Mouse (Mus musculus) T-helper 1 cell (primary cell): ENCODE data around the gene Upf1.

Experiments used
- in situ Hi-C: fragments of 300-600 bp; cut with MboI, MseI; formaldehyde crosslinking; loops from one replicate; pipeline ENCODE4 v1.15.1; 2025; ENCODE audit warnings: high pct_unique_total_duplicates

Upf1 gene

DNA sequence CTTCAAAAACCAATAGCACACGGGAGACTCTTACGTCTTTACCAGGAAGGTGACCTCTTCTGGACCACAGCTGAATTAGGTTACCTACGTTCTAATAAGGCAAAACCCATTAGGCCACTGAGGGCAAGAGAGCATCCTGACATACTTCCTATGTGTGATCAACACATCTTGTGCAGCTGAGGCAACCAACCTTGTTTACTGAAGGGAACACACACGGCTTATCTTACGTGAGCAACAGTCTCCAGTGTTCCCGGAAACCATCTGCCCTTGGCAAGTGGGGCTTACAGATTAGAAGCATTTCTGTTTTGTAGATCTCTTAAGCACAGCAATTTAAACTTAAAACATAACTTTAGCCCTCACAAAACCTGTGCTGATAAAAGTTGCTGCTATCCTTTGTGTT is 25.6 kb downstream of the Upf1 start:
- in situ Hi-C loops, result no loop called here

DNA sequence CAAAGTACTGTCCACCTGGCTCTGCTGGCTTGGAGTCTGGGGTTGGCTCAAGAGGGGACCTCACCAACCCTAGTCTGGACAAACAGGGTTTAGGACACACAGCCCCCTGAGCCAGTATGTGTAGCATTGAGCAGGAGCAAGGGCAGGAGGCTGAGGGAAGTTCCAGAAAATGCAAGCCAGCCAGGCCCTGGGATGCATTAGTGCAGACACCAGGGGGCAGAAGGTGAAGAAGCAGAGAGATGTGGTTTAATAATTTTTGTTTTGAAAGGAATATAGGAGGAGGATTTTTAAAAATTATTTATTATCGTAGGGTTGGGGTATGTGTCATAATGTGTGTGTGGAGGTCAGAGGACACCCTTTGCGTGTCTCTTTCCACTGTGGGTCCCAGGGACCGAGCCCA is 29.4 kb downstream of the Upf1 start:
- in situ Hi-C loops, result no loop called here

GRCm38 (mm10) chr8:70317872-70318271 is 35.2 kb downstream of the Upf1 start:
- in situ Hi-C loops, result no loop called here

GRCm38 (mm10) chr8:70316511-70317504 is 36.3 kb downstream of the Upf1 start:
- in situ Hi-C loops, result no loop called here

- in situ Hi-C loops, result no loop called here
Measured at GRCm38 (mm10) chr8:70315624-70316510, 37.2 kb downstream of the Upf1 start, which contains the start of gene Cers1. Gene Cers1 (plus strand): TSS chr8:70315775.

DNA sequence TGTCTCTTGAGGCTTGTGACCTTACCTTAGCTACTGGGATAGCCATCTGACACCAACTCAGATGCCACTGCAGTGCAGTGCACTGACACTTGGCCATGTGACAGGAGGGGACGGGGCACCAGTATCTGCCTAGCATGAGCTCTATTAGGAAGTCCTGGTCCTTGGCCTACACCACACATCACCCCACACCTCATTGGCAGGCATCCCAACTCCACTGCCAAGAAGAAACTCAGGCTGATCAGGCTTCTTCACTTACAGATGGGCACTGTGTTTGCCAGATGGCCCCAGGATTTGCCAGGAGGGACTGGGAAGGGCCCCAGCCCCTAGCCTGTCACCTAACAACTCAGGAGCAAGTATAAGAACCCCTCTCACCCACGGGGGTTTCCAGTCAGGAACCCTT is 39.7 kb downstream of the Upf1 start:
- in situ Hi-C loops, result no loop called here

DNA sequence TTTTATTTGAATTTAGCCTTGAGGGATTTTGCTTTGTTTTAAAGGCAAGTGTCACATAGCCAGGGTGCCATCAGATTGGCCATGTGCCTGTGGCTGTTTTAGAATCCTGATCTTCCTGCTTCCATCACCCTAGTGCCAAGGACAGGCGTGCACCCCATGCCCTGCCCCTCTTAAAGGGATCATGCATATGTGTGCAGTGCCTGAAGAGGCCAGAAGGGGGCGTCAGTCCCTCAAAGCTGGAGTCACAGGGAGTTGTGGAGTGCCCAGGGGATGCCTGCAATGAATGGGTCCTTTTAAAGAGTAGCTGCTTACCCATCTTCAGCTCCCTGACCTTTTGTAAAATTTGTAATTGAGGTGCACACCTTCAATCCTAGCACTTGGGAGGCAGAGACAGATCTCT is 43.8 kb downstream of the Upf1 start:
- in situ Hi-C loops, result no loop called here

DNA sequence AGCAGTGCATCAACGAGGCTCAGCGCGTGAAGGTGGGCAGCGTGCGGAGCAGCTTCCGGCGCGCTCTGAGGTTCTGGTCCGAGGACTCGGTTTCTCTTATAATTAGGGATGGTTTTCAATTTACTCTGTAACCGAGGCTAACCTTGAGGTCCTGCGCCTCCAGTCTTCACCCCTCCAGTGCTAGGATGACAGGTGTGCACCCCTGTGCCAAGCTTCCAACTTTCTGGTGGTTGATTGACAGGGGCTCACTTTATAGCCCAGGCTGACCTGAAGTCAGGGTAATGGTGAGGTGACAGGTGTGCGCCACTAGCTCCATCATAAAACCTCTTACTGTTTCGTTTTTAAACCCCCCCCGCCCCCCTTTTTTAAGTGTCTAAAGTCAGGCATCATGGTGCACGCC is 50.2 kb downstream of the Upf1 start:
- in situ Hi-C loops, result no loop called here

GRCm38 (mm10) chr8:70302358-70302890 is 50.7 kb downstream of the Upf1 start, which contains the start of the genes Ddx49 and Cope:
Gene Ddx49 (minus strand): TSS chr8:70302489.
Gene Cope (plus strand): TSS chr8:70302518.
- in situ Hi-C loops, result no loop called here

GRCm38 (mm10) chr8:70300881-70301280 is 52.2 kb downstream of the Upf1 start:
- in situ Hi-C loops, result no loop called here

DNA sequence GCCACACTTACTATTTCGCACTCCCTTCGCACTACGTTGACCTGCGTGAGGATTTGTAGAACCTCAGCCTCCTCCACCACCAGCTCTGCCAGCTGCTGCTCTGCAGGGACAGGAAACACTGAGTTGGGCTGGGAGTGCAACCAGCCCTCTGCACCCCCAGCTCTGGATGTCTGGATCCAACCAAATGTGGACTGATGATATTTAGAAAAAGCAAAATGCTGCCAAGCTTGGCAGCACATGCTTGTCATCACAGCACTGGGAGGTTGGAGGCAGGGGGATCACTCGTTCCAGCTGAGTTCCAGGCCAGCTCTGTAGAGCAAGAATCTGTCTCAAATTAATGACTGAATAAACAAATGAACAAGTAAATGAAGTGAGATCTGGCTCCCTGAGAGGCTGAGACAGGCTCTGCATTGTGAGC is 59.1 kb downstream of the Upf1 start:
- in situ Hi-C loops, result no loop called here

DNA sequence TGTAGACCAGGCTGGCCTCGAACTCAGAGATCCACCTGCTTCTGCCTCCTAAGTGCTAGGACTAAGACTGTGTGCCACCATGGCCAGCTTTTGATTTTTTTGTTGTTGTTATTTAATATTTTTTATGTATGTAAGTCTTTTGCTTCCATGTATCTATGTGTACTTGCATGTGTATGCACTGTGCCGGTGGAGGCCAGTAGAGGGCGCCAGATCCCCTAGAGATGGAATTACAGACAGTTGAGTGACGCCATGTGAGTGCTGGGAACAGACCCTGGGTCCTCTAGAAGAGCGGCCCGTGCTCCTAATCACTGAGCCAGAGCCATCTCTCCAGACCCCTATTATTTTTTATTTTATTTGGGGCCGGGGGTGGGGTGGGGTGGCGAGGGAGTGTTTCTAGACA is 66.3 kb downstream of the Upf1 start:
- in situ Hi-C loops, result no loop called here

DNA sequence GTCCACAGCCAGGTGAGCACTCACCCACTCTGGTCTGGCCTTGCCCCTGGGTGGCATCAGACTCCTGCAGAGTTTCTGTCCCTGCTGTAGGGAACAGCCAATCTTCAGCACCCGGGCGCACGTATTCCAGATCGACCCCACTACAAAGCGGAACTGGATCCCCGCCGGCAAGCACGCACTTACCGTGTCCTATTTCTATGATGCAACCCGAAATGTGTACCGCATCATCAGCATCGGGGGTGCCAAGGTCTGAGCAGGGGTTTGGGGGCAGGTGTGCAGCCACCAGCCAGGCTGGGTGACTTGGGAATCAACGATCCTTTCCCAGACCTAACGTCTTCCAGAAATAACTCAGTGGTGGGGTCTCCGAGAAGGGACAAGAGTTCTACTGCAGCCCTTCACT is 67.8 kb downstream of the Upf1 start:
- in situ Hi-C loops, result no loop called here

- in situ Hi-C loops, result no loop called here
Measured at GRCm38 (mm10) chr8:70284421-70284820, 68.7 kb downstream of the Upf1 start.

GRCm38 (mm10) chr8:70283136-70284077 is 69.7 kb downstream of the Upf1 start:
- in situ Hi-C loops, result no loop called here

DNA sequence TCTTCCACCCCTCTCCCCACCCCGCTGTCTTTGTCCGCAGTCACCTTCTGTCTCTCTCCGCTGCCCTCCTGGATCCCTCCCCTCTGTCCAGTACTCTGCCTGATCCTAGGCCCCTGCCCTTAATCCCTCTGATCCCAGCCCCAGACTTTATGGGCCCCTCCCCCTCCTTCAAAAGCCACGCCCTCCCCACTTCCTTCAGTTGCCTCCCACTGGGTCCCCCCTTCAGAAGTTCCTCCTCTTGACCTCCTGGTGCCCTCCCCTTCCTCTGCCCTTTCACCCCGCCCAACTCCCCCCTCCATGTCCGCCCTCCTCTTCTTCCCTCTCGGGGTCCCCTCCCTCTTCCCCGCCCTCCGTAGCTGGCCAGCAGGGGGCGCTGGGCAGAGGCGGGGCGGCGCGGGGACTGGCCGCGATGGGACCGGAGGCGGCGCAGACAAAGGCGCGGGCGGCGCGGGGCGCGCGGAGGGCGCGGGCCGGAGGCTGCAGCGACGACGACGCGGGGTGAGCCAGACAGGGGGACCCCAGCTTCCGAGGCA is 70.4 kb downstream of the Upf1 start, which contains the start of gene Homer3:
Gene Homer3, plus strand, starts transcription at position 225 of the 533 bp plus-strand sequence.
- in situ Hi-C loops, result no loop called here
